Mouse (Mus musculus): ENCODE measurements around the gene Slc10a7. TPM values are rescaled to one million over a fixed set of nuclear protein-coding genes. Genes with fewer than 3 reads are reported as not detected.
"Not testable (repeated sequence)": the region's sequence is repeated elsewhere in the genome, so short reads cannot be mapped to it uniquely, and the experiment has no call there.

Slc10a7 gene
- total RNA-seq, 2 experiments from 2014 or later = 14.1 to 36.0 TPM

DNA sequence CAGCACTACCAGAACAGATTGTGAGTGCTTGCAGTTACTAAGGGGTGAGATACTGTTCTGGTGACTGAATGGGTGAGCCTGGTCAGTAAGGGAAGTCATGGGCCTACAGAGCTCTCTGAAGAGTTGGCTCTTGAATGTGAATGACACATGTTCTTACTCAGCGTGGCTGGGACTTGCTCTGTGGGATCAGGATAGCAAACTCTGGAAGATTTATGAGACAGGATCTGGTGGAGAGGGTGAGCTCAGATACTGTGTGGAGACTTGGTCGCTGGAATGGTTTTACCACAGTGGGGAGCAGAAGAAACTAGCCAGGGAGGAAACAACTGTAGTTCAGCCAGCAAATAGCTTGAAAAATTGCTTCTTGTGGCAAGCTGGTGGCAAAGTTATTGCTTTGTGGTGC lies 35.4 kb downstream of the Slc10a7 start:
- ATAC-seq (replicated peaks; ENCODE audit: low FRiP score, poor library complexity, severe bottlenecking) = no peak

DNA sequence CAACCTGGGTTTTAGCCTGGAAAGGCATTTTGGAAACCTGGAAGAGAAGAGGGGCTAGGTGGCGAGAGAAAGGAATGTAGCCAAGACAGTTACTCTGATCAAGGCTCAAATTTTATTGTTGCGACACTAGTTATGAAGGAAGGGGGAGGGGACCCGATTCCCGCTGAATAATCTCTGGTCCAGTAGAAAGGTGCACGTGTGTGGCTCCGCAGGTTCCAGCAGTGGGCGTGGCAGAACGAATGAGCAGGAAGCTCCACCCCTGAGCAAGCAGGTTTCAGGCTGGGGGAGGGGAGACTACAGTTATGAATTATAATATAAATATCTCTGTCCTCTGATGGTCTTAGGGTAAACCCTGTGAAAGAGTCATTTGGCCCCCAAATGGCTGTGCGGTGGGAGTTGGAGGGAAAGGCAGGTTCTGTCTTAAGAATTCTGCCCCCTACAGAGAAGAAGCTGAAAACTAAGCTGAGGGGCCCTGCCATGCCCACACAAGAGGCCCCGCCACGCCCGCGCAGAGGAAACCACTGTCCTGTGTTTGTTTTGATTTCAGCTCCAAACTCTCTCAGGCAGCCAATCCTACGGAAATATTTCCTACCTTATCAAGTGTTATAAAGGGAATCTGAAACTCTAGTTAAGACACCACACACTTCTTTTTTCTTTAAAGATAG lies 36.1 kb downstream of the Slc10a7 start:
- not testable (repeated sequence) for ATAC-seq (replicated peaks; ENCODE audit: low FRiP score, poor library complexity, severe bottlenecking)

DNA sequence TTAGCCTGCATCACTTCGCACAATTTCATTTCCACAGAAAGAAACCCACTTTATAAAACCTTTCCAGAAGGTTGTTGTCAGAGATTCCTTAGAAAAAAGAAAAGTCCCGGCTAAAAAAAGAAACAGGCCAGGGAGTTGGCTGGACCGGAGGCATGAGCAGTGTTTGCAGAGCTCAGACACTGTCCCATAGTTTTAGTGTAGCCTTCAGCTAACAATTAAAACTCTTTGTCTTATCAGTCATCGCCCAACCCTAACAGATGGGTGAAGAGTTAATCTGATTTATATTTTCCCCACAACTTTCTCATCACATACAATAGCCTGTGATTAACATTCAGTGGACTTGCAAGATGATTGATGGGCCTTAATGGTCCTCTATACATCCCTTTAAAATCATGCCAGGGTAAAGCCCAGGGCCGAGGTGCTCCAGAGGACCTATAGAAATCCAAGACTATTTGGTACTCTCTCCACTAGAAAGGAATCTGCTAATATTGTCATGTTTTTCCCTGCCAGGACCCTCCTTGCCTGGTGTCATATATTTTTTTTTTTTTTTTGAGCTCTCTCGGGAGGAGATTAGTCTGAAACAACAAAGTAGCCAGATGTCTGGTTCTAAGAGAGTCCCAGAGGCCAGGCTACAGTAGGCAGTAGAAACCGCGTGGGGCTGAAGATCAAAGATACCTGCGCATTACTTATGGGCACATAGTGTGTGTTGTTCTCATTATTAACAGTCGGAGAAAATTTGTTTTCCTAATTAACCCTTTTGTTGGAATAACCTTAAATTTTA lies 41.0 kb downstream of the Slc10a7 start:
- ATAC-seq (replicated peaks; ENCODE audit: low FRiP score, poor library complexity, severe bottlenecking) = no peak

DNA sequence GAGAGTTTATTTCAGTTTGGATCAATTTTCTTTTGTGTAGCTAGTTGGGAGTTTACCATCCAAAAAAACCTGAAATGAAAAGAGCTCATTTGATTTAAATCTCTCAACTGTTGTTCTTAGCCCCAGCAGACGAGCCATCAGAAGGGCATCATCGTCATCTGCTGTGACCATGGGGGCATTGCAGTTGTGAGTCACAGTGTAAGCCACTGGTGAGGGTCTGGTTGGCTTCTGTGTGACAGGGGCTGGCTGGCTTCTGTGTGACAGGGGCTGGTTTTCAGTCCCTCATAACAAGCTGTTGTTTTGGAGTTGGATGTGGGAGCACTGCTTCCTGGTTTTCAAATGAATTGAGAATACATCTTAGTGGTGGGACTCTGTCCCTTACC lies 41.6 kb downstream of the Slc10a7 start:
- ATAC-seq (replicated peaks; ENCODE audit: low FRiP score, poor library complexity, severe bottlenecking) = no peak

- no peak for ATAC-seq (replicated peaks; ENCODE audit: low FRiP score, poor library complexity, severe bottlenecking)
Observed at GRCm38 (mm10) chr8:78555817-78556216, 46.7 kb downstream of the Slc10a7 start.

DNA sequence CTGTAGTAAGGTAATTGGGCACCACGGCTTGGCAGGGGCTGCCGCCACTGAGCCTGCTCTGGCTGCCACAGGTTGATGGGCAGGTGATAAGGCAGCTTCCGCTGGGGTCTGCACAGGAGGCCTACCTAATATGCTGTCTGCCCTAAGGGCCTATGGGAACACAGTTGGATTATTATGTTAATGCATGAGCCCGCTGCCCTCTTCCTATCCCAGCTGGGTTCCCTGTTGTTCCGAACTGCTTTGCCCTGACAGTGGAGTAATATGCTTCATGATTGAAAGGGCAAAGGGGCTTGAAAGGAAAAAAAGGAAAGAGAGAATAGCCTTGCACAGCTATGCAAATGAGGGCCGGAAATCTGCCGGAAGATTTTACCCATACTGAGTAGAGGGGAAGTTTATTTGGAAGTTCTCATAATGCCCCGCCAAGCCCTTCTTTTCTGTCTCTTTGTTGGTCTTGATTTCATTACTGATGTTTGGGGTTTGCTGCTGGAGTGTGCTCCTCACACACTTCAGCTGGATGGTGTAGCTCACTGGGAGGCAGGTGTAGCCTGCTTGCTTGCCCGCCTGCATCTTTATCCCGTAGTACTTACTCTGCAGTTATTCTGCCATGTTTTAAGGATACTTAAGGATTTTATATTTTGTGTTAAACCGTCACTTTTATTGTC lies 47.8 kb downstream of the Slc10a7 start:
- ATAC-seq (replicated peaks; ENCODE audit: low FRiP score, poor library complexity, severe bottlenecking) = no peak

GRCm38 (mm10) chr8:78561620-78562019 lies 52.5 kb downstream of the Slc10a7 start:
- no peak for ATAC-seq (replicated peaks; ENCODE audit: low FRiP score, poor library complexity, severe bottlenecking)

- ATAC-seq (replicated peaks; ENCODE audit: low FRiP score, poor library complexity, severe bottlenecking) = no peak
Observed at GRCm38 (mm10) chr8:78563466-78564058, 54.4 kb downstream of the Slc10a7 start.

DNA sequence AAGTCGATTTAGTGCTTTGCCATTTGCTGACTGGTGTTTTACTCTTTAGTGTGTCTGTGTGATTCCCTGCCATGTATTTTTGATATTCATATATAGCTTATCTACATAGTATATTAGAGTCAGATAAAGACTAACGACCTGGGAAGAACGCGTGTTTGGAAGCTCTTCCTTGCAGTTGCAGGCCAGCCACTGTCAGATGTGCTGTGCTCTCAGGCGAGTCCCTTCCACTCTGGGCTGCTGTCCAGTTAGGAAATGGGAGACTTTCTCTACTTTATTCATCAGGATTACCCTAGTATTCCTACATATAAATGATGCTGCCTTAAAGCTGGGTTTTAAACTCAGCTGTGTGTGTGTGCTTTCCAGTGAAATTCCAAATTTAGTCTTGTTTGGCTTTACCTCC lies 55.1 kb downstream of the Slc10a7 start:
- ATAC-seq (replicated peaks; ENCODE audit: low FRiP score, poor library complexity, severe bottlenecking) = no peak

DNA sequence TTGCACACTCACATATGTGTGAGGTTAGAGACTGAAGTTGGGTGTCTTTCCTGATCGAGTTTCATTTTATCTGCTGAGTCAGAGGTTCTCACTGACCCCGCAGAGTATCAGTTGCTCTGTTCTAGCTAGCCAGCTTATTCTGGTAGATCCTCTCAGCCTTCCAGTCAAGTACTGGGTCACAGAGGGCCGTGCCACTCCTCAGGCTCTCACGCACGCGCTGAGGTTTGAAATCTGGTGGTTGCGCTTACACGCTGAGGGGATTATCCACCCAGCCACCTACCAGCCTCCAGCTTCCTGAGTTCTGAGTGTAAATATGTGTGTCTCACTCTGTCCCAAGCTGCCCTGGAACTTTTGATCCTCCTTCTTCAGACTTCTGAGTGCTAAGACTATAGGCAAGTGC lies 59.0 kb downstream of the Slc10a7 start:
- no peak for ATAC-seq (replicated peaks; ENCODE audit: low FRiP score, poor library complexity, severe bottlenecking)

DNA sequence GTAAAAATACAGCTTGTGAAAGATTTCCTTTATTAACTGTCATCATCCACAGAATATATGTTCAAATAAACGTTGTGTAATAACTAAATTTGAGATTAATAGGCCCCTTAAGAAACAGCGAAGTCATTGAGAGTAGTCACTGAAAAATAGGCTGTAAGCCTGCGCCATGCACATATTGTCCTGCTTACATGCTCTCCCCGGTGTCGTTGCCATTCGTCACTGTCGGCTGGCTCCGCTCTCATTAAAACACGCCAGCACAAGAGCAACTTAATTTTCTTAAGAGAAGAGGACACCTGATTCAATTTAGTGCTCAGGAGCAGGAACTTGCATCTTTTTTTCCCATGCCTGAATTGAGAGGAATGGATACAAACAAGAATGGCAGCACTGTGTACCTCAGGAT lies 62.4 kb downstream of the Slc10a7 start:
- no peak for ATAC-seq (replicated peaks; ENCODE audit: low FRiP score, poor library complexity, severe bottlenecking)

DNA sequence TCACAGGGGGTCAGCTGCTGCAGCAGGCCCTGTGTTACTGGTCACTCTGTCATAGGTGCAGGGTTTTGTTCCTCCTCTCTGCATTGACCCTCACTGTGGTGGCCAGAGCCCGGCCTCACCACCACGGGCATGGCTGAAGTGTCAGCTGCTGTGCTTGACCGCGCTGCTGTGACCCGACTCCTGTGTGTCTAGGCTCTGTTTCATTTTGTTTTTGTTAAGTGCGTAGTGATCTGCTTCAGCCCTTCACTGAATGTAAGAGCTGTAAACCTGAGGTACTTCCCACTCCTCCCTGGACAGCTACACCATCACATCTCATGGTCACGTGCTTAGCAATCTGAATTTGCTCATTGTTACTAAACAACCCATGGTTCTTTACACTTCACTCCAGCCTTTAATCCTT lies 65.1 kb downstream of the Slc10a7 start:
- ATAC-seq (replicated peaks; ENCODE audit: low FRiP score, poor library complexity, severe bottlenecking) = no peak

DNA sequence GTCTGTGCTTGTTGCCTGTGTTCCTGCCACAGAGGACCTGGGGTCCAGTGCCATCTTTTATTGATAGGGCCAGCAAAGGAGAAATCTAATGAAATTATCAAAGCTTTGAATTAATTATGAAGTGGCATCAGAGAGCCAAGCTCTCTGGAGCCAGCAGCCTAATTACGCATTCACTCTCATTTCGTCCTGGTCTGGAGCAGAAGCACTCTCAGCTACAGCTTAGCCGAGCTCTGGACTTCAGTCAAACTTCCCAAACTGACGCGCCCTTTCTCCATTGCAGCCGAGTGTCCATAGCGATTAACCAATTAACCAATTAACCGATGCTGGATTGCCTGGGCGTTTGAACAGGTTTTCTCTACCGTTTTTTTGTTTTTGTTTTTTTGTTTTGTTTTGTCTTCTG lies 68.4 kb downstream of the Slc10a7 start:
- no peak for ATAC-seq (replicated peaks; ENCODE audit: low FRiP score, poor library complexity, severe bottlenecking)

GRCm38 (mm10) chr8:78578036-78578435 lies 68.9 kb downstream of the Slc10a7 start:
- no peak for ATAC-seq (replicated peaks; ENCODE audit: low FRiP score, poor library complexity, severe bottlenecking)

GRCm38 (mm10) chr8:78584011-78584776 lies 75.0 kb downstream of the Slc10a7 start:
- ATAC-seq (replicated peaks; ENCODE audit: low FRiP score, poor library complexity, severe bottlenecking) = no peak

GRCm38 (mm10) chr8:78584863-78585262 lies 75.7 kb downstream of the Slc10a7 start:
- ATAC-seq (replicated peaks; ENCODE audit: low FRiP score, poor library complexity, severe bottlenecking) = no peak

DNA sequence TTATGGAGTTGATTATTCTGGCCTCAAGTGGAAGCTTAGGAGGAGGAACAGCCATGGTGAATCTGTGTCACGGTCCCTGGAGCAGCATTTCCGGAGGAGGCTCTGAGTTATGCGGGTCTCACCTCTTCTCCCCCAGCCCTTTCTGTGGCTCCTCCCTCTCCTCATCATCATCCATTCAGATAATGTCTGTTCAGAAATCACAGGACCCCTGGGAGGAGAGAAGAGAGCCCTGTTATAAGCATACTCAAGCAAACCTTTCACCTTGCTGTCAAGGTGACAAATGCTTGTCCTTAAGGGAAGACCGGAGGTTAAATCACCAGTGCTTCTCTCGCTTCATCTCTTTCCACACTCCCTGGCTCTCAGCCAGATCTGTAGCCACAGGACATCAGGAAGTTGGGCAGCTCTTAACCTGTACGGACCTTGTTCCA lies 86.3 kb downstream of the Slc10a7 start:
- ATAC-seq (replicated peaks; ENCODE audit: low FRiP score, poor library complexity, severe bottlenecking) = no peak

DNA sequence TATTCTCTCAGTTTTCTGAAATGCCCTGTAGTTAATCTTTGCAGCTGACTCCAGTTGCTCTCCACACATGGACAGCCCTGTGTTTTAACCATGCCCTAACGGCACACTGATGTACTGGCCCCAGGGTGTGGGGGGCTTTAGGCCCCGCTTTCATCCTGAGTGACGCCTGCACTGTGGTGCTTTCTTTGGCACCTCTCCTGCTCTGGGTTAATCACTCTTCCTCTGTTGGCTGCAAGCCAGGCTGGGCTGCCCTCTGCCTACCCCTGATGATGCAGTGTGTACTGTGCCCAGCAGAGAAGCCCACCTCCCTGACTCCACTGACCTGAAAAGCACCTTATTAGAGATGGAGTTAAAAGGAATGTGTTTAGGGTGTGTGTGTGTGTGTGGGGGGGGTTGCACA lies 89.1 kb downstream of the Slc10a7 start:
- ATAC-seq (replicated peaks; ENCODE audit: low FRiP score, poor library complexity, severe bottlenecking) = no peak

- no peak for ATAC-seq (replicated peaks; ENCODE audit: low FRiP score, poor library complexity, severe bottlenecking)
Observed at GRCm38 (mm10) chr8:78603084-78603483, 93.9 kb downstream of the Slc10a7 start.

- ATAC-seq (replicated peaks; ENCODE audit: low FRiP score, poor library complexity, severe bottlenecking) = no peak
Observed at GRCm38 (mm10) chr8:78604426-78604825, 95.3 kb downstream of the Slc10a7 start.
